Mouse (Mus musculus) forebrain, postnatal 0 days (tissue): ENCODE measurements around the gene Nudt3. TPM values are rescaled to one million over a fixed set of nuclear protein-coding genes. Genes with fewer than 3 reads are reported as not detected.

Source experiments
- ATAC-seq: fragments of 200-750 bp; cut with Nextera tagmentation; 2 replicates; pipeline ENCODE4 v1.8.0; 2017; ENCODE audit warnings: mild to moderate bottlenecking, moderate library complexity
- DNase-seq: peaks from one replicate; pipeline ENCODE4 v3.0.0-alpha.2; 2015
- H3K27ac ChIP-seq: fragments of 300-500 bp; sonication (generic); 2 replicates; pipeline ENCODE4 v1.5.1; 2014; ENCODE audit warnings: low read depth, mild to moderate bottlenecking, antibody characterized with exemption, low read length, moderate library complexity, mixed read lengths
- H3K27me3 ChIP-seq: fragments of 300-500 bp; sonication (generic); 2 replicates; pipeline ENCODE4 v1.6.1; 2014; ENCODE audit warnings: mild to moderate bottlenecking, low read length, mixed read lengths; ENCODE audit not compliant: insufficient read depth
- H3K36me3 ChIP-seq: fragments of 300-500 bp; sonication (generic); 2 replicates; pipeline ENCODE4 v1.6.1; 2014; ENCODE audit warnings: mild to moderate bottlenecking, moderate library complexity; ENCODE audit not compliant: insufficient read depth
- H3K4me1 ChIP-seq: fragments of 300-500 bp; sonication (generic); 2 replicates; pipeline ENCODE4 v1.6.1; 2014; ENCODE audit warnings: antibody characterized with exemption; ENCODE audit not compliant: insufficient read depth
- H3K4me2 ChIP-seq: fragments of 300-500 bp; sonication (generic); 2 replicates; pipeline ENCODE4 v1.6.1; 2014; ENCODE audit warnings: low read depth, mild to moderate bottlenecking, moderate library complexity
- H3K4me3 ChIP-seq: fragments of 300-500 bp; sonication (generic); 2 replicates; pipeline ENCODE4 v1.5.1; 2014; ENCODE audit warnings: low read depth, low read length, mixed read lengths
- H3K9ac ChIP-seq: fragments of 300-500 bp; sonication (generic); 2 replicates; pipeline ENCODE4 v1.6.1; 2014; ENCODE audit warnings: mild to moderate bottlenecking
- H3K9me3 ChIP-seq: fragments of 300-500 bp; sonication (generic); 2 replicates; pipeline ENCODE4 v1.6.1; 2016; ENCODE audit warnings: low read length
- CTCF ChIP-seq: sonication (generic); IDR thresholded peaks from 2 replicates; pipeline ENCODE4 v1.5.1; 2016; ENCODE audit warnings: antibody characterized with exemption, control low read depth, low read depth
- WGBS: fragments of 180-500 bp; shearing (Covaris S2); extraction: QIAGEN DNeasy Blood & Tissue Kit; methylation state at CpG from one replicate; pipeline ENCODE4 v1.1.7; 2014; 5-methylcytosine and 5-hydroxymethylcytosine counted together
- polyA plus RNA-seq: library from polyadenylated mRNA; unstranded; fragments of >200 nt; fragmentation: Nextera tagmentation; extraction: Ambion mirVana; gene quantifications from 2 replicates; pipeline ENCODE4 v1.2.1, GENCODE M21; 2015
- total RNA-seq: library from RNA; depleted of rRNA; stranded (reverse); fragments of >200 nt; gene quantifications from 2 replicates; pipeline ENCODE4 v1.2.3, GENCODE M21; 2014

The Nudt3 gene
- total and polyA plus RNA-seq, 2 experiments from 2014 or later, result 249 to 329 TPM

DNA sequence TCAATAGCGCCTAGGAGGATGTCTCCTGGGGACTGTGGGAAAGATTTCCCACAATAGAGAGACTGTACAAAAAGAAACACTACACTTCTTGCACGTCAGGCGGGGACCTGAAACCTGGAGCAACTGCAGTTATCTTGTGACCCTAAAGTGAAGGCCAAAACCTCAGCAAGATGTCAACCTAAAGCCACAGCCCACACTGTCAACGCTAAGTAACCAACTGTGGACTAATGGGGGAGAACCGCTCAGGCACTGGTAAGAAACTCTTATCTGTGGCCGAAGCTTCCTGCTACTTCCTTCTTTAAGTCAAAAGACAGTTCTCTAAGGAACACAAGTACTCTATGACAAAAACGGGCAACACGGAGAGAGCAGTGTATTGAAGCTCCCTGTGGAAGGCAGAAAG, 35.1 kb downstream of the Nudt3 start:
- Histone ChIP-seq H3K27ac (no peak overlapping the region), H3K4me3 (no peak overlapping the region), H3K27me3 (no peaks in the 10 kb centered on the region), H3K9ac (no peak overlapping the region), H3K4me2 (no peak overlapping the region), H3K4me1 (no peaks in the 10 kb centered on the region), H3K9me3 (no peaks in the 10 kb centered on the region), H3K36me3 (peaks cover 55% of the 10 kb centered on the region)
- no peak for TF ChIP-seq CTCF
- DNase-seq (no peak), ATAC-seq (no peak)
- 85% methylated on average over 8 of the region's 8 CpGs for WGBS

DNA sequence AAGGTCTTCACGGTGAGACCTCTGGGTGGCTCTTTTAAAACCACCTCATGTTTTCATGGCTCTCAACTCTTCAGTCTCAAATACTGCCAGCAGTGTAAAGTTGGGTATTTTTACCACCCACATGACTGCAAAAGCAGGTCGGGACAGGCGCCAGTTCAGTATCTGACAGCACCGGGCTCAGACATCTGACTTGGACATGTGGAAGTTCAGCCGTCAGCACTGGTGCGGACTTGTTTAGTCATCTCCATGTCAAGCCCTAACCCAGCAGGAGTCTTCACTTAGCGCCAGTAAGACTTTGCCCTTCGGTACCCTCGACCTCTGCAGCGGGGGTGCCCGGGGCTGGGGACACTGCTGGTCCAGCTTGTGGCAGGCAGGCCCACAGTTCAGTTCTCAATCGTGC, 36.0 kb downstream of the Nudt3 start:
- no peak for TF ChIP-seq CTCF
- no peaks in the 10 kb centered on the region for H3K9me3 ChIP-seq
- no peak overlapping the region for H3K4me2 ChIP-seq
- H3K27ac ChIP-seq, result no peak overlapping the region
- no peaks in the 10 kb centered on the region for H3K4me1 ChIP-seq
- H3K27me3 ChIP-seq, result no peaks in the 10 kb centered on the region
- WGBS, result 74% methylated on average over 12 of the region's 12 CpGs
- H3K9ac ChIP-seq, result no peak overlapping the region
- DNase-seq (no peak), ATAC-seq (no peak)
- no peak overlapping the region for H3K4me3 ChIP-seq
- H3K36me3 ChIP-seq, result peaks cover 55% of the 10 kb centered on the region

GRCm38 (mm10) chr17:27586661-27587060, 36.6 kb downstream of the Nudt3 start:
- H3K4me1 ChIP-seq, result no peaks in the 10 kb centered on the region
- no peak for ATAC-seq
- no peak overlapping the region for H3K9ac ChIP-seq
- TF ChIP-seq CTCF, result no peak
- peaks cover 58% of the 10 kb centered on the region for H3K36me3 ChIP-seq
- WGBS, result 56% methylated on average over 9 of the region's 9 CpGs
- H3K4me2 ChIP-seq, result no peak overlapping the region
- no peak for DNase-seq
- H3K4me3 ChIP-seq, result no peak overlapping the region
- H3K27ac ChIP-seq, result no peak overlapping the region
- no peaks in the 10 kb centered on the region for H3K9me3 ChIP-seq
- H3K27me3 ChIP-seq, result no peaks in the 10 kb centered on the region

GRCm38 (mm10) chr17:27583185-27583894, 40.0 kb downstream of the Nudt3 start:
- Histone ChIP-seq H3K4me1 (no peaks in the 10 kb centered on the region), H3K9ac (no peak overlapping the region), H3K4me2 (no peak overlapping the region), H3K36me3 (peaks cover 59% of the 10 kb centered on the region), H3K9me3 (no peaks in the 10 kb centered on the region), H3K27ac (no peak overlapping the region), H3K27me3 (no peaks in the 10 kb centered on the region), H3K4me3 (no peak overlapping the region)
- ATAC-seq (no peak), DNase-seq (no peak)
- TF ChIP-seq CTCF, result no peak
- WGBS, result 89% methylated on average over 13 of the region's 13 CpGs

- no peak for TF ChIP-seq CTCF
- Histone ChIP-seq H3K27me3 (no peaks in the 10 kb centered on the region), H3K4me3 (no peak overlapping the region), H3K9ac (no peak overlapping the region), H3K9me3 (no peaks in the 10 kb centered on the region), H3K4me2 (no peak overlapping the region), H3K27ac (no peak overlapping the region), H3K4me1 (no peaks in the 10 kb centered on the region), H3K36me3 (peaks cover 61% of the 10 kb centered on the region)
- no peak for DNase-seq
- 86% methylated on average over 20 of the region's 20 CpGs for WGBS
- no peak for ATAC-seq
Observed at GRCm38 (mm10) chr17:27580392-27581068, 42.8 kb downstream of the Nudt3 start.

- Histone ChIP-seq H3K36me3 (peaks cover 56% of the 10 kb centered on the region), H3K9ac (no peak overlapping the region), H3K9me3 (no peaks in the 10 kb centered on the region), H3K4me1 (no peaks in the 10 kb centered on the region), H3K27ac (0 out of 2 replicates have a peak overlapping the region, but pooled peaks have one; percentile 47), H3K27me3 (no peaks in the 10 kb centered on the region), H3K4me2 (no peak overlapping the region), H3K4me3 (no peak overlapping the region)
- ATAC-seq (no peak), DNase-seq (no peak)
- no peak for TF ChIP-seq CTCF
- WGBS, result 63% methylated on average over 8 of the region's 8 CpGs
Observed at GRCm38 (mm10) chr17:27579816-27580215, 43.5 kb downstream of the Nudt3 start.

GRCm38 (mm10) chr17:27578487-27578886, 44.8 kb downstream of the Nudt3 start:
- 69% methylated on average over 10 of the region's 10 CpGs for WGBS
- peak; percentile 42; the same call in 1 of the 2 replicates for ATAC-seq

More at GRCm38 (mm10) chr17:27578487-27578886, 44.8 kb downstream of the Nudt3 start:
- no peak overlapping the region for H3K4me2 ChIP-seq
- H3K27ac ChIP-seq, result peak overlapping the region; percentile 6
- no peak overlapping the region for H3K4me3 ChIP-seq
- no peaks in the 10 kb centered on the region for H3K4me1 ChIP-seq
- no peak overlapping the region for H3K9ac ChIP-seq
- no peaks in the 10 kb centered on the region for H3K9me3 ChIP-seq
- no peaks in the 10 kb centered on the region for H3K27me3 ChIP-seq
- no peak for TF ChIP-seq CTCF
- no peak for DNase-seq
- H3K36me3 ChIP-seq, result peaks cover 51% of the 10 kb centered on the region
